ENCODE assay signal across 28 mouse cellular contexts in the genomic region with DNA sequence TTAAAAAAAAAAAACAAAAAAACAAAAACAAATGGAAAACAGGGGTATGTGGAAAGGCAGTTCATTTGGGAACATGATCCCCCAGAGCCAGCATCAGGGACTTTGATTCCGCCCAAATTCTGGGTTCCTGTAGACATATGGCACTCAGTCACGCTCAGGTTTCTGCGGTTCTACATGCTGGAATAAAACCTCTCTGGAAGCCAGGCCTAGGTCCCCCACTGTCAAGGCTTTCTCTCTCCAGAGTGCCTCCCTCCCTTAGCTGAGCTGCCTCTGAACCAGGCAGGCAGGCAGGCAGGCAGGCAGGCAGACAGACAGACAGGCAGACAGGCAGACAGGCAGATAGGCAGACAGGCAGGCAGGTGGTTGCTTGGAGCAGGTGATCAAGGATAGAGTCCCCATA. TPM values are rescaled to one million over a fixed set of nuclear protein-coding genes. Genes with fewer than 3 reads are reported as not detected.
DNase-seq lines count a peak whose midpoint lies in the region; ATAC-seq lines count a peak whose summit lies in the region.
"Had no signal": no experiment of that assay in that cellular context is flagged by ENCODE, and none has a peak within 500 bp of the region (broad histone marks: within the 10 kb centered on the region; RNA-seq: fewer than 3 reads in every experiment).

No protein-coding gene starts in this region.

- no peak overlapping the region for H3K9ac ChIP-seq in embryonic facial prominence, embryonic 15.5 days
- no peak overlapping the region for H3K9ac ChIP-seq in kidney, embryonic 15.5 days
- no peak overlapping the region for H3K9ac ChIP-seq in hindbrain, embryonic 12.5 days
- H3K9ac ChIP-seq: forebrain, postnatal 0 days; heart, embryonic 13.5 days; hindbrain, embryonic 13.5 days; liver, embryonic 15.5 days; lung, embryonic 15.5 days; midbrain, embryonic 13.5 days; stomach, embryonic 15.5 days had no signal

- DNase-seq in brain, adult 2 months (ENCODE audit: low read depth, low spot score) = peak; percentile 90
- DNase-seq in cerebellum, adult 18-20 months = peak; percentile 68 to 82
- DNase-seq in cerebellum, postnatal 25 days = peak; percentile 75 to 78
- no peak for DNase-seq in kidney, adult 9 months
- DNase-seq in embryo, embryonic 11 days = no peak
- DNase-seq: adrenal gland, adult 2 months; forebrain, postnatal 0 days; gastrocnemius, postnatal 36 days; heart, adult 2 months; kidney, adult 18-20 months; kidney, postnatal 25 days; liver; lung, postnatal 36 days; right cerebral cortex, postnatal 14 days; thymus, postnatal 4 days had no signal

- H3K4me3 ChIP-seq in embryonic facial prominence, embryonic 15.5 days (replicated peaks) = no peak overlapping the region
- H3K4me3 ChIP-seq in kidney, embryonic 15.5 days (replicated peaks) = no peak overlapping the region
- H3K4me3 ChIP-seq in hindbrain, embryonic 12.5 days = no peak overlapping the region
- H3K4me3 ChIP-seq: heart, adult 2 months; heart, embryonic 13.5 days; hindbrain, embryonic 13.5 days; liver, embryonic 15.5 days; lung, embryonic 15.5 days; megakaryocyte, embryonic 14.5 days; midbrain, embryonic 13.5 days; stomach, embryonic 15.5 days had no signal

- WGBS in embryonic facial prominence, embryonic 15.5 days = 45% methylated on average over 3 of the region's 3 CpGs
- WGBS in kidney, embryonic 15.5 days = 96% methylated on average over 3 of the region's 3 CpGs
- WGBS in hindbrain, embryonic 12.5 days = 88% methylated on average over 3 of the region's 3 CpGs

- H3K4me2 ChIP-seq in embryonic facial prominence, embryonic 15.5 days (replicated peaks) = no peak overlapping the region
- H3K4me2 ChIP-seq in kidney, embryonic 15.5 days = no peak overlapping the region
- no peak overlapping the region for H3K4me2 ChIP-seq in hindbrain, embryonic 12.5 days (replicated peaks)
- H3K4me2 ChIP-seq: heart, embryonic 13.5 days; hindbrain, embryonic 13.5 days; liver, embryonic 15.5 days; lung, embryonic 15.5 days; midbrain, embryonic 13.5 days; stomach, embryonic 15.5 days had no signal

- ATAC-seq in embryonic facial prominence, embryonic 15.5 days (ENCODE audit: insufficient number of reproducible peaks, low FRiP score, low TSS enrichment, low read depth) = no peak
- ATAC-seq in kidney, embryonic 15.5 days (replicated peaks; ENCODE audit: low FRiP score) = no peak
- ATAC-seq in hindbrain, embryonic 12.5 days (ENCODE audit: low FRiP score) = no peak
- ATAC-seq: forebrain, postnatal 0 days; midbrain, embryonic 13.5 days; Patski had no signal

- no peaks in the 10 kb centered on the region for H3K9me3 ChIP-seq in embryonic facial prominence, embryonic 15.5 days (replicated peaks)
- no peaks in the 10 kb centered on the region for H3K9me3 ChIP-seq in kidney, embryonic 15.5 days (replicated peaks)
- no peaks in the 10 kb centered on the region for H3K9me3 ChIP-seq in hindbrain, embryonic 12.5 days (replicated peaks)
- H3K9me3 ChIP-seq: G1E; heart, embryonic 13.5 days; hindbrain, embryonic 13.5 days; liver, embryonic 15.5 days; lung, embryonic 15.5 days; megakaryocyte, embryonic 14.5 days; midbrain, embryonic 13.5 days; stomach, embryonic 15.5 days had no signal

- H3K36me3 ChIP-seq in embryonic facial prominence, embryonic 15.5 days = peaks cover 29% of the 10 kb centered on the region
- peaks cover 68% of the 10 kb centered on the region for H3K36me3 ChIP-seq in kidney, embryonic 15.5 days
- peaks cover 10% of the 10 kb centered on the region; the same call in 1 of the 2 replicates for H3K36me3 ChIP-seq in hindbrain, embryonic 12.5 days

- H3K27me3 ChIP-seq in embryonic facial prominence, embryonic 15.5 days = no peaks in the 10 kb centered on the region
- H3K27me3 ChIP-seq in kidney, embryonic 15.5 days = no peaks in the 10 kb centered on the region
- no peaks in the 10 kb centered on the region for H3K27me3 ChIP-seq in hindbrain, embryonic 12.5 days
- H3K27me3 ChIP-seq: CH12.LX; heart, embryonic 13.5 days; hindbrain, embryonic 13.5 days; liver, embryonic 15.5 days; lung, embryonic 15.5 days; megakaryocyte, embryonic 14.5 days; midbrain, embryonic 13.5 days; Patski; stomach, embryonic 15.5 days had no signal

- peaks cover 77% of the 10 kb centered on the region for H3K4me1 ChIP-seq in embryonic facial prominence, embryonic 15.5 days
- H3K4me1 ChIP-seq in kidney, embryonic 15.5 days = peaks cover 6% of the 10 kb centered on the region; the same call in 1 of the 2 replicates
- peaks cover 21% of the 10 kb centered on the region; the same call in 1 of the 2 replicates for H3K4me1 ChIP-seq in hindbrain, embryonic 12.5 days
- H3K4me1 ChIP-seq: liver, embryonic 15.5 days; lung, embryonic 15.5 days; midbrain, embryonic 13.5 days; stomach, embryonic 15.5 days had no signal

- peak overlapping the region; percentile 76; the same call in 1 of the 2 replicates for H3K27ac ChIP-seq in embryonic facial prominence, embryonic 15.5 days (replicated peaks)
- no peak overlapping the region for H3K27ac ChIP-seq in kidney, embryonic 15.5 days
- no peak overlapping the region for H3K27ac ChIP-seq in hindbrain, embryonic 12.5 days
- H3K27ac ChIP-seq: heart, adult 2 months; heart, embryonic 13.5 days; hindbrain, embryonic 13.5 days; liver, embryonic 15.5 days; lung, embryonic 15.5 days; midbrain, embryonic 13.5 days; stomach, embryonic 15.5 days had no signal

RNA-seq across cellular contexts. Expression of a gene that starts 40.3 kb away (rescaled TPM):
- 16.0 and 16.5 TPM in 2 replicates for polyA plus RNA-seq in embryonic facial prominence, embryonic 15.5 days (2015; fragmentation: Nextera tagmentation; extraction: Ambion mirVana)
- polyA plus RNA-seq in kidney, embryonic 15.5 days (2015; fragmentation: Nextera tagmentation; extraction: Ambion mirVana) = 13.9 and 14.2 TPM in 2 replicates
- polyA plus RNA-seq in hindbrain, embryonic 12.5 days (2016; fragmentation: Nextera tagmentation; extraction: Ambion mirVana) = 14.4 and 14.8 TPM in 2 replicates

RNA-seq across cellular contexts. Expression of a gene that starts 40.4 kb away (rescaled TPM):
- 85.7 and 94.1 TPM in 2 replicates for polyA plus RNA-seq in embryonic facial prominence, embryonic 15.5 days (2015; fragmentation: Nextera tagmentation; extraction: Ambion mirVana)
- polyA plus RNA-seq in kidney, embryonic 15.5 days (2015; fragmentation: Nextera tagmentation; extraction: Ambion mirVana) = 154 and 166 TPM in 2 replicates
- 70.0 and 76.2 TPM in 2 replicates for polyA plus RNA-seq in hindbrain, embryonic 12.5 days (2016; fragmentation: Nextera tagmentation; extraction: Ambion mirVana)

Comparison
In these comparisons a context has a peak if more than half of its experiments do, and no peak if none do; other contexts are left out.
1. DNase-seq: peak in brain, adult 2 months (single experiment), cerebellum, adult 18-20 months (2 of 2) and cerebellum, postnatal 25 days (2 of 2); none in kidney, adult 9 months (single experiment) and embryo, embryonic 11 days (single experiment).